Mouse (Mus musculus) megakaryocyte, embryonic 14.5 days (primary cell): ENCODE measurements at regions not wholly inside any gene's neighbourhood (a gene's known extent, or its start where the extent isn't known, plus 50 kb on each side); places are given as distances from the start of the nearest gene placed in this dataset.

Source experiments
- FLI1 ChIP-seq: IDR thresholded peaks from 2 replicates; pipeline ENCODE4 v1.6.1; 2012; ENCODE audit warnings: low read length, inconsistent platforms, mixed read lengths
- GATA1 ChIP-seq: IDR thresholded peaks from 3 replicates; pipeline ENCODE4 v1.6.1; 2012; ENCODE audit warnings: mixed read lengths, low read length, inconsistent platforms, borderline replicate concordance

DNA sequence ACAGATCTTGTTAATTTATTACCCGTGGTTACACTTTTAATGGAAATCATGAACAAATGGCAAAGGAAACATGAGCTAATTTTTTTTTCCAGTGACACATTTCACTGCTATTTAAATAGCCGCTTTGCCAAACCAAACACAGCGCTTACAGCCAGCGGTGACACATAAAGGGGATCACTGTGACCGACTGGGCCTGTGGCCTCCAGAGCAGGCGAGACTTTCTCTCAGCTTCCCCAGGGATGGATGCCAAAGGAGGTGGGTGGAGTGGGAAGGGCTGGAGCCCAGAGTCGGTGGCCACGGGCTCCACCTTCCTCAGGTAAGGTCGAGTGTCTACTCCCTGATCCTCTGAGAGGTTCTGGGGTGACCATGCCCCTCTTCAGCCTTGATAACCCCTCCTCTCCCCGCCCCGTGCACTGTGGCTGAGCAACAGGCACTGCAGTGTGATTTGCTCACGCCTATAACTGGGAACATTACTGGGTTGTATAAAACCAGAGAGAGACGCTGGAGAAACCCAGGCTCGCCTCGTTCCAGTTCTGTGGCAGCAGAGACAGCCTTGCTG is 66.6 kb upstream of the Pkdcc start:
- no peak for TF ChIP-seq GATA1
- TF ChIP-seq FLI1, result no peak
